Mouse (Mus musculus) limb, embryonic 15.5 days (tissue): ENCODE measurements around the gene Dmrtb1. TPM values are rescaled to one million over a fixed set of nuclear protein-coding genes. Genes with fewer than 3 reads are reported as not detected.

Experiments used
- ATAC-seq: fragments of 200-750 bp; cut with Nextera tagmentation; 2 replicates; pipeline ENCODE4 v1.8.0; 2017; ENCODE audit warnings: low read depth, moderate TSS enrichment; ENCODE audit not compliant: insufficient number of reproducible peaks, low FRiP score, low TSS enrichment
- H3K27ac ChIP-seq: fragments of 300-500 bp; sonication (generic); 2 replicates; pipeline ENCODE4 v1.5.1; 2015; ENCODE audit warnings: moderate library complexity, mild to moderate bottlenecking, inconsistent platforms
- H3K27me3 ChIP-seq: fragments of 300-500 bp; sonication (generic); 2 replicates; pipeline ENCODE4 v1.6.1; 2015; ENCODE audit warnings: inconsistent platforms
- H3K36me3 ChIP-seq: fragments of 300-500 bp; sonication (generic); 2 replicates; pipeline ENCODE4 v1.6.1; 2015; ENCODE audit warnings: inconsistent platforms
- H3K4me1 ChIP-seq: fragments of 300-500 bp; sonication (generic); 2 replicates; pipeline ENCODE4 v1.6.1; 2015; ENCODE audit warnings: inconsistent platforms
- H3K4me2 ChIP-seq: fragments of 300-500 bp; sonication (generic); 2 replicates; pipeline ENCODE4 v1.6.1; 2015; ENCODE audit warnings: mild to moderate bottlenecking, inconsistent platforms
- H3K4me3 ChIP-seq: fragments of 300-500 bp; sonication (generic); 2 replicates; pipeline ENCODE4 v1.5.1; 2015; ENCODE audit warnings: mild to moderate bottlenecking, inconsistent platforms
- H3K9ac ChIP-seq: fragments of 300-500 bp; sonication (generic); 2 replicates; pipeline ENCODE4 v1.6.1; 2015; ENCODE audit warnings: inconsistent platforms
- H3K9me3 ChIP-seq: fragments of 300-500 bp; sonication (generic); 2 replicates; pipeline ENCODE4 v1.6.1; 2016; ENCODE audit warnings: inconsistent platforms
- WGBS: fragments of 180-500 bp; shearing (Covaris S2); methylation state at CpG from one replicate; pipeline ENCODE4 v1.1.7; 2015; 5-methylcytosine and 5-hydroxymethylcytosine counted together
- polyA plus RNA-seq: library from polyadenylated mRNA; unstranded; fragments of >200 nt; fragmentation: Nextera tagmentation; extraction: Ambion mirVana; gene quantifications from 2 replicates; pipeline ENCODE4 v1.2.1, GENCODE M21; 2015

Dmrtb1 gene
- polyA plus RNA-seq, 1 experiment from 2014 or later, result 0.14 TPM

DNA sequence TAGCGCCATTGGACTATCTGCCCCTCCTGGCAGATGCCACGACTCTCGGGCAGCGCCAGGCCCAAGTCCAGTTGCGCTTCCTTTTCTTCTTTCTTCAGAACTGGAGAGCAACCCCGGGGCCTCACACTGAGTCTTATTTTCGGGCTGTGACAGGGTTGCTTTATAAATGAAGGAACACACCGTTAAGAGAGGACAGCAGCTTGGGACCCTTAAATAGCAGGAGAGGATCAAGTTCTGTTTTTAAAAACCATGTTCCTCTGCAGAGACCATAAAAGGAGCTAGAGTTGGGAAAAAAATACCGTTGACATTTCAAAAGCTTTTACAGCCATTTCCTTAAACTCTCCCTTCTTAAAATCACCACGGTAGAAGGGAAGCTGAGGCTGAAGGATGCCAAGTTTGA is 8.4 kb downstream of the Dmrtb1 start:
- Histone ChIP-seq H3K4me2 (no peak overlapping the region), H3K4me1 (peaks cover 21% of the 10 kb centered on the region), H3K27me3 (peaks cover 5% of the 10 kb centered on the region; the same call in 1 of the 2 replicates), H3K9ac (no peak overlapping the region), H3K4me3 (no peak overlapping the region), H3K27ac (no peak overlapping the region), H3K9me3 (no peaks in the 10 kb centered on the region), H3K36me3 (no peaks in the 10 kb centered on the region)
- WGBS, result 49% methylated on average over 10 of the region's 10 CpGs
- ATAC-seq, result no peak

DNA sequence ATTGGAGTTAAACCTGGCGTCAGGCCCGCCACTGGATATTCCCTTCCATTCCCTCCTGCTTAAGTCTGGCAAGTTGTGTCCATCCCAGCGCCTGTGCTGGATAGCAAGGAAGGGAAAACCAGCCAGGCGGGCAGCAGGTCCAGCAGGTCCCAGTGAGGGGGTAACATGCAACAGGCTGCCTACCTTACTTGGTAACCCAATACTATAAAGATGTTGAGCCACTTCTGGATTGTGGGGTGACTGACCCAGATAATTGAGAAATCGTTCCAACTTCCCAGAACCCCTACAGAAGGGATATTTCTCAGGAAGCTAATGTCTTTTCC is 9.7 kb downstream of the Dmrtb1 start:
- H3K36me3 ChIP-seq, result no peaks in the 10 kb centered on the region
- no peak overlapping the region for H3K4me3 ChIP-seq
- peaks cover 21% of the 10 kb centered on the region for H3K4me1 ChIP-seq
- H3K4me2 ChIP-seq, result no peak overlapping the region
- peaks cover 5% of the 10 kb centered on the region; the same call in 1 of the 2 replicates for H3K27me3 ChIP-seq
- no peaks in the 10 kb centered on the region for H3K9me3 ChIP-seq
- no peak overlapping the region for H3K9ac ChIP-seq
- WGBS, result 29% methylated on average over 5 of the region's 5 CpGs
- ATAC-seq, result peak; percentile 25; the same call in 1 of the 2 replicates
- no peak overlapping the region for H3K27ac ChIP-seq

DNA sequence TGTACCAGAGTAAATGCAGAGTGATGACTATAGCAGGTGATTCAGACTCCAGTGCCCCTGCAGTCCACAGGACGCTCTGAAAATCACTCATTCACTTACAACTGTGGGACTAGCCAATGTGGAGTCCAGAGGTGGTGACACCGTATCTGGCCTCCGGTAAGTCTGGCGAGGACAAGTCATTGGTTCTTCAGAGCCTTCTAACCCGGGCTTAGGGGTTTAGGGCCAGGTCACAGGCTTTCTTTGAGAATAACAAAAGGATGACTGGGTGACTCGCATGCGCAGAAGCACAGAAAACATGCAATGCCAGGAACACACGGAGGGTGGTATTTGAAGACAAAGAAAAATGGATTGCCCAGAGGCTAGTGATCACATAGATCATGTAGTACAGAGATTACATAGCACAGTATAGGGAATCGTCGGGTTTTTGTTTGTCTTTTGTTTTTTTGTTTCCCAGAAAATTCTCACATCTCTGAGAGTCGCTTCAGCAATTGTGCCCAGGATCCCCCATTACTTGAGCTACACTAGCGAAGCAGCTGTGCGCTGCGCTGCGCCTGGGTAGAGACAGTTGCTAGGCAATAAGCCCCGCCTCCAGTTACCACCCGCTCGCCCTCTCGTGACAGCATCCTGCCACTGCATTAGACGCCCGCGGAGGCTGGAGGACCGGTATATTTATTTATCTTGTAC is 10.2 kb downstream of the Dmrtb1 start:
- Histone ChIP-seq H3K4me2 (no peak overlapping the region), H3K36me3 (no peaks in the 10 kb centered on the region), H3K4me1 (peaks cover 21% of the 10 kb centered on the region), H3K27ac (no peak overlapping the region), H3K27me3 (peaks cover 5% of the 10 kb centered on the region; the same call in 1 of the 2 replicates), H3K9me3 (no peaks in the 10 kb centered on the region), H3K9ac (no peak overlapping the region), H3K4me3 (no peak overlapping the region)
- WGBS, result 20% methylated on average over 23 of the region's 23 CpGs
- ATAC-seq, result peak; percentile 70; the same call in 1 of the 2 replicates

DNA sequence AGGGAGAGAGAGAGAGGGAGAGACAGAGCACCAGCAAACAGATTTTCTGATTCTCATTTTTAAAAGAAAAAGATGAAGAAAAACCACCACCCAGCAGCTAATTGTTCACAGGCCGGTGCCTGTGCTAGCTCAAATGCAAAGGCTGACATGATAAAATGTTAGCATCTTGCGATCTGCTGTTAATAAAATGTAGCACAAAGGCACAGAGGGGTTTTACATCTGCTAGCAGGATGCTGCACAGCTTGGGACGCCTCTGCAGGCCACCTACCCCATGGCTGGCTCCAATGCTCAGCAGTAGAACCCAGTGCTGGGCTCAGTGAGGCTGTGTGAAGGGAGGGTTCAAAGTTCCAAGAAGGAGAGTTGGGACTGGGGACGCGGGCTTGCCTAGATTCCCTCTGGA is 13.3 kb downstream of the Dmrtb1 start:
- no peaks in the 10 kb centered on the region for H3K9me3 ChIP-seq

DNA sequence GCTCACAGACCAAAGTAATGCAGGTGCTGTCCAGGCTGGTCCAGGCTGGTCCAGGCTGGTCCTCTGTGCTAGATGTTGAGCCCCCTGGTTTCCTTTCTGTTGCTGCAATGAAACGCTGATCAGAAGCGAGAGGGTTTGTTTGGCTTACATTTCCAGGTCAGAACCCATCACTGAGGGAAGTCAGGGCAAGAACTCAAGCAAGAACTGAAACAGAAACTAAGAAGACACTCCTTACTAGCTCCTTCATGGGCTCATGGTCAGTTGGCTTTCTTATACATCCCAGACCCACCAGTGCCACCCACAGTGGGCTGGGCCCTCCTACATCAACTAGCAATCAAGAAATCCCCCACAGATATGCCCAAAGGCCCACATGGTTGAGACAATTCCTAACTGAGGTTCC is 15.5 kb downstream of the Dmrtb1 start:
- no peak overlapping the region for H3K4me3 ChIP-seq
- 91% methylated on average over 2 of the region's 2 CpGs for WGBS

More for the DNA sequence above, 13.3 kb downstream of the Dmrtb1 start:
- no peak for ATAC-seq
- Histone ChIP-seq H3K36me3 (no peaks in the 10 kb centered on the region), H3K27ac (no peak overlapping the region), H3K4me2 (no peak overlapping the region), H3K9ac (no peak overlapping the region), H3K27me3 (peaks cover 5% of the 10 kb centered on the region; the same call in 1 of the 2 replicates), H3K4me3 (no peak overlapping the region), H3K4me1 (peaks cover 20% of the 10 kb centered on the region)
- 52% methylated on average over 5 of the region's 5 CpGs for WGBS

DNA sequence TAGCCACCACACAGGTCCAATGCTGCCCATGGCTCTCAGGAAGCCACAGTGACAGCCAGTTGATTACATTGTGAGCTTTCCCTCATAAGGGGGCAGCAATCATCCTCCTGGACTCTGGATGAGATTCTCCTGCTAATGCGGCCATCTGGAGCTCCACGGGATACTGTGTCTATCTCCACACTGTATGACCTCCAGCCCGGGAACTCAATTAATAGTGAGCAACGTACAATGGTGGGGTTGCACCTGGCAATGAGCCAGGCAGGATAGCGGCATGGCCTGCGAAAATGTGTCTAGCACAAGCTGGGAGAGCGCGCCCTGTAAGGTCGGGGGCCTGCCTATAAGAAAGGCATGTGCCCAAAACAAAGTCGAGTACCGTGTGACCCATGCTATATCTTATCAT is 23.4 kb downstream of the Dmrtb1 start:
- no peak overlapping the region for H3K4me3 ChIP-seq
- H3K9ac ChIP-seq, result no peak overlapping the region
- H3K27ac ChIP-seq, result no peak overlapping the region
- no peak for ATAC-seq
- no peaks in the 10 kb centered on the region for H3K27me3 ChIP-seq
- no peaks in the 10 kb centered on the region for H3K36me3 ChIP-seq
- H3K9me3 ChIP-seq, result no peaks in the 10 kb centered on the region
- H3K4me2 ChIP-seq, result no peak overlapping the region
- H3K4me1 ChIP-seq, result peaks cover 32% of the 10 kb centered on the region
- 83% methylated on average over 11 of the region's 11 CpGs for WGBS

More for the DNA sequence above, 15.5 kb downstream of the Dmrtb1 start:
- no peak for ATAC-seq
- H3K4me1 ChIP-seq, result peaks cover 5% of the 10 kb centered on the region
- no peak overlapping the region for H3K27ac ChIP-seq
- H3K36me3 ChIP-seq, result no peaks in the 10 kb centered on the region
- no peaks in the 10 kb centered on the region for H3K9me3 ChIP-seq
- peaks cover 5% of the 10 kb centered on the region; the same call in 1 of the 2 replicates for H3K27me3 ChIP-seq
- no peak overlapping the region for H3K4me2 ChIP-seq
- no peak overlapping the region for H3K9ac ChIP-seq

DNA sequence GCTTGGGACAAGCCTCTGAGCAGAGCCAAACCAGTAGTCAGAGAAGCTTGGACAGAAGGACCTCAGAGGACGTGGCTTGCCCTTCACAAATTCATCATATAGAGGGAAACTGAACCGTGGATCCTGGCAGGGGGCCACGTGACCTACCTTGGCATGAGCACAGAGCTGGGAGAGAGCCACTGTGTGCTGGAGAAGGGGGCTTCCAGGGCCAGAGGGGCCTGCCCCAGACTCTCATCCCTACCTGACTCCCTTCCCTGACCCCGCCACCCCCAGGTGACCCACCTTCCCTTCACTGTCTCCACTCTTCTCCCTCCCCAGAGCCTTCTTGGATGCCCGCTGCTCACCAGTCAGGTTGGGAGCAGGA is 30.8 kb downstream of the Dmrtb1 start:
- peaks cover 11% of the 10 kb centered on the region for H3K27me3 ChIP-seq
- H3K4me3 ChIP-seq, result no peak overlapping the region
- peaks cover 46% of the 10 kb centered on the region for H3K4me1 ChIP-seq
- H3K9me3 ChIP-seq, result no peaks in the 10 kb centered on the region
- no peak for ATAC-seq
- H3K9ac ChIP-seq, result no peak overlapping the region
- H3K27ac ChIP-seq, result no peak overlapping the region
- H3K4me2 ChIP-seq, result no peak overlapping the region
- H3K36me3 ChIP-seq, result no peaks in the 10 kb centered on the region
- 62% methylated on average over 5 of the region's 5 CpGs for WGBS

DNA sequence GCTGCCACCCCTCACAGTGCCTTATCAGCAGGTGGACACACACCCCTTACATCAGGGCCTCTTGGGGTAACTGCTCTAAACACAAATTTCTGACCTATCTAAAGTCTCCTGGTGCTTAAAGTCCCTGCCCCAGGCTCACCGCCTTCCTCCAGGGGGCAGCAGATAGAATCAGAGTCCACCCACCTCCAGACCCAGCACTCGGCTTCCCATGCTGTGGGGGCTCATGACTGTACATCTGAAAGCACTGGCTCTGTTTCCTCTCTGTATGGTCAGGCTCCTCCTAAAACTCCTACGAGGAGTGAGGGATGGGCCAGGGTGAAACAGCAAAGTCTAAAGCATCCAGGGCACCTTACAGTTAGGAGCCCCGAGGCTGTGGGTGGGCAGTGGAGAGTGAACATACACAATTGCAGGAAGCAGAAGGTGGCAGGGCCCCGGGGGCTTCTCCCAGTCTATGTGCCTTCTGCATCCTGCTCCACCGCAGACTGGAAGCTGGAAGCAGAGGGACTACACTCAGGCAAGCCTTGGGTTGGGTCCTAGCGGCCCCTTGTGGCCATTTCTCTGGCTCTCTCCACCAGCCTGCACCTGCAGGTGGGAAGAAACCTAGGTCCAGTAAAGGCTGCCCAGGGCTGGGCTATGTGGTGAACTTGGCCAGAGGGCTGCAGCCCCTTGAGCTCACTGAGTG is 31.3 kb downstream of the Dmrtb1 start:
- Histone ChIP-seq H3K36me3 (no peaks in the 10 kb centered on the region), H3K9me3 (no peaks in the 10 kb centered on the region), H3K4me1 (peaks cover 43% of the 10 kb centered on the region), H3K27me3 (peaks cover 11% of the 10 kb centered on the region), H3K9ac (no peak overlapping the region), H3K4me3 (no peak overlapping the region), H3K4me2 (0 out of 2 replicates have a peak overlapping the region, but pooled peaks have one; percentile 2), H3K27ac (no peak overlapping the region)
- no peak; the same call in 1 of the 2 replicates for ATAC-seq
- 6% methylated on average over 7 of the region's 7 CpGs for WGBS

DNA sequence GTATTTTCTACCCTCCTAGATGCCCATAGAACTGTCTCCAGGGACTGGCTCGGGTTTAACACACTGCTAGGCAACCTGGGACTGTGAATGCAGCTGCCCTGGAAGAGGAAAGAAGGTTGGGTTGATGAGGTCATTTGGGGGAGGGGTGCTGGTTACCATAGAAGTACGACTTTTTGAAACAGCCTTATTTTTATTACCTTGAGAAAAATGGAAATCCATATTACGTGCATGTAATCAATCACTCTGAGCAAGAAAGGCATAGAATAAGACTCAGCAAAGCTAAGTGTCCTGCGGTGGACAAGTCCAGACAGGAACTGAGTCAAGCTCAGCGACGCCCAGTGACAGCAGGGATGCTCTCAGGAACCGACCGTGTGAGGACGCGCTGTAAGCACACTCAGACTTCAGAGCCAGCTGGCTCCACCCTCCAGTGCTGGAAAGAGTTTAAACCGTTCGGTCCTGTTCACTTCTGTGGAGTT is 33.0 kb downstream of the Dmrtb1 start:
- 19% methylated on average over 12 of the region's 12 CpGs for WGBS
- Histone ChIP-seq H3K27ac (no peak overlapping the region), H3K9ac (no peak overlapping the region), H3K4me2 (peak overlapping the region; percentile 7; the same call in 1 of the 2 replicates), H3K36me3 (no peaks in the 10 kb centered on the region), H3K4me1 (peaks cover 31% of the 10 kb centered on the region), H3K4me3 (no peak overlapping the region), H3K27me3 (peaks cover 11% of the 10 kb centered on the region), H3K9me3 (no peaks in the 10 kb centered on the region)
- no peak for ATAC-seq

DNA sequence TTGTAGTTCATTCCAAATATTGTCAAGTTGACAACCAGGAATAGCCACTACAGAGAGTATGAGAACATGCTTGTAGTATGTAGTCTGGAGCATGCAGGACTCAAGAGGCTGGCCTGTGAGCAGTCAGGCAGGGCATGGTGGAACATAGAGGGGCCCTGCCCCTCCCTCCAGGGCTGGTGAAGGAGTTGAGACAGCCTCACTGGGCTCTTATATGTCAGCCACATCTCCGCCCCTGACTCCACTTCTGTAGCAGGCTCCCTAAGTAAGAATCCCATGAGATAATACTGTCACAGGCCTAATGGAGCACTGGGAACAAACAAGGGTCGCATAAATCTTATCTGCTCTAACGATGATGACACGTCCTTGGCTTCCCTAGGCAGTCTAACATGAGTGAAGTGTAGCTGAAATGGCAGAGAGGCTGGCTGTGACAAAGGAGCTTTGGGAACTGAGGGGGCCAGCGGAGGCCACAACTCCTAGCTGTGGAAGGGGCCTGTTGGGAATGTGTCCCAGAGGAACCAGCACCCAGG is 35.0 kb downstream of the Dmrtb1 start:
- no peaks in the 10 kb centered on the region for H3K36me3 ChIP-seq
- H3K27me3 ChIP-seq, result peaks cover 8% of the 10 kb centered on the region
- no peak overlapping the region for H3K4me2 ChIP-seq
- no peaks in the 10 kb centered on the region for H3K9me3 ChIP-seq
- H3K4me1 ChIP-seq, result peaks cover 19% of the 10 kb centered on the region
- 87% methylated on average over 5 of the region's 5 CpGs for whole genome bisulfite sequencing
- H3K9ac ChIP-seq, result no peak overlapping the region
- no peak for ATAC-seq
- no peak overlapping the region for H3K27ac ChIP-seq
- H3K4me3 ChIP-seq, result no peak overlapping the region

DNA sequence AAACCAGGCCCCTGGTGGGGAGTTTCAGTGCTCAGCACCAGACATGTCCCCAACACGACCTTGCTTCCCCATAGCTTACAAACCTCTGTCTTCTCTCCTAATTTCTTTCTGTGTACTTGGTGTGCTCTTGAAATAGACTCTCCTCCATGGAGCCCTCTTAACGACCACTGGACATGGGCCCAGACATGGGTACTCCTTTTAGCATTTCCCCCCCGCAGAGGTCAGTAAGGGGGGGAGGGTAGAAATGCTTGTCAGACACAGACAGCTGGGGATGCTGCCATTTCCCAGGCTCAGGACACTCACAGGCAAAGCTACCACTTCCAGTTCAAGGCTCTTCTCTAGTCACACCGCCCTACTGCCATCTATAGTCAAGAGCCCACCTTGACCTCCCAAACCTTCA is 42.4 kb downstream of the Dmrtb1 start:
- WGBS, result 60% methylated on average over 4 of the region's 4 CpGs
- no peaks in the 10 kb centered on the region for H3K36me3 ChIP-seq
- H3K27ac ChIP-seq, result no peak overlapping the region
- no peaks in the 10 kb centered on the region for H3K27me3 ChIP-seq
- no peak for ATAC-seq
- no peak overlapping the region for H3K4me3 ChIP-seq
- no peaks in the 10 kb centered on the region for H3K9me3 ChIP-seq
- H3K4me2 ChIP-seq, result no peak overlapping the region
- peaks cover 24% of the 10 kb centered on the region for H3K4me1 ChIP-seq
- no peak overlapping the region for H3K9ac ChIP-seq

DNA sequence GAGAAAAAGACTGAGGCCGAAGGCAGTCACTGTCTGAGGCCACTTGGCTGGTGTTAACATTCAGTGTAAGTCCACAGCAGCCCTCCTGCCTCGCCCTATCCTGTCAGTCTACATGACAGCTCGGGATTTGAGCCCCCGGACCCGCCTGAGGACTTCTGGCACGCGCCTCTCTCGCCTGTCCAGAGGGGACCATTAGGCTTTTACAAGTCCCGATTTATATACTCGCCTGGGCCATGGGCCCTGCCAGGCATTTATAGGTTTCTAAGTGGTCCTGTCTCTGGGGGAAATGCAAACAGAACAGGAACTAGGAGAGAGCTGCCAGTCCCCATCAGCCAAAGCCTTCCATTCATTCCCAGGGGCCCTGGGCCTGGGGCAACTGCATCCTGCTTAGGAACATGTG is 45.7 kb downstream of the Dmrtb1 start:
- no peak overlapping the region for H3K4me2 ChIP-seq

More for the DNA sequence above, 45.7 kb downstream of the Dmrtb1 start:
- H3K9me3 ChIP-seq, result no peaks in the 10 kb centered on the region
- H3K9ac ChIP-seq, result no peak overlapping the region
- peaks cover 41% of the 10 kb centered on the region for H3K4me1 ChIP-seq
- H3K36me3 ChIP-seq, result no peaks in the 10 kb centered on the region
- H3K27me3 ChIP-seq, result no peaks in the 10 kb centered on the region
- no peak for ATAC-seq
- WGBS, result 49% methylated on average over 10 of the region's 10 CpGs
- H3K27ac ChIP-seq, result peak overlapping the region; percentile 59
- H3K4me3 ChIP-seq, result no peak overlapping the region
